In the genomic region with DNA sequence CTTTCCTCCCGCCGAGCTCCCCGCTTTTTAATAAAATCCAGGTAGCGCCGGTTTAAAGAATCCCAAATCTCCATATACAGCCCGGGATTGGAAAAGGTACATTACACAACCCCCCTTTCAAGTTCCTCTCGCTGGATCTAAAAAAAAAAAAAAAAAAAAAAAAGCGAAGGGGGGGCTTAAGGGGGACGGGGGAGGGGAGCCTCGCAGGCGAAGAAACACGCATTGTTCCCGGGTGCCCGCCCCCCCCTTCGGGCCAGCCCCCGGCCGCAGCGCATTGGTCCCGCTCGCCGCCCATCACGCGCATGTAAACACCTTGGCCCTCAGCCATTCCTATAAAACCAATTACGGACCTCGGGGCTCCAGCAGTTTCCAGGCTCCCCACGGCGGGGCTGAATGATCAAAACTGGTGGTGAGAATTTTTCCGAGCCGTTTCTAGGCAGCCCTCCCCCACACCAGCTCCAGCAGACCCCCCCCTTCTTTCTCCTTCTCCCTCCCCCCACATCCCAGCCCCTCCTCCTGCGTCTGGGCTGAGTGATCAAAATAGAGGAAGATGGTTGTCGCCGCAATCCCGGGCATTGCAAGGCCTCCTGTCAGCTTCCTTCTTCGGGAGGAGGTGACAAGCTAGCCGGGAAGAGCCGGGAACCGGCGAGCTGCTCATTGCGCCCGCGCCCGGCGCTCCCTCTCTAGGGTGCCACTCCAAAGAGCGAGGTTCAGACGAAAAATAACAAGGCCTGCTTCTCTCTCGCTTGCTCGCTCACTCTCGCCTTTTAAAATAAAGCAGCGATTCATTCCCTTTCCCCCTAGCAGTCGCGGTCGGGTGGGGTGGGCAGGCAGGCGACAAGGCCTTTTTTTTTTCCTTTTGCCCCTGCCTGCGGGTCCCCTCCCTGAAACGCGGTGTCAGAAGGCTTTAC, we compare ENCODE assay signal across 8 mouse cellular contexts. TPM values are rescaled to one million over a fixed set of nuclear protein-coding genes. Genes with fewer than 3 reads are reported as not detected.
DNase-seq lines count a peak whose midpoint lies in the region; ATAC-seq and TF ChIP-seq lines count a peak whose summit lies in the region.

Tnrc18 (minus strand) TSS at position 139 of the 911 bp plus-strand sequence.

- WGBS in forebrain, embryonic 11.5 days, result under 1% methylated on average over 55 of the region's 56 CpGs
- WGBS in heart, embryonic 15.5 days, result under 1% methylated on average over 53 of the region's 56 CpGs
- WGBS in liver, embryonic 13.5 days (ENCODE audit: insufficient replicate concordance), result under 1% methylated on average over 56 of the region's 56 CpGs
- under 1% methylated on average over 52 of the region's 56 CpGs for WGBS in stomach, postnatal 0 days

- ATAC-seq in forebrain, embryonic 11.5 days (replicated peaks; ENCODE audit: low FRiP score), result peak; percentile 77
- peak; percentile 68 for ATAC-seq in heart, embryonic 15.5 days (replicated peaks; ENCODE audit: insufficient number of reproducible peaks, insufficient read depth, low FRiP score, low read depth)
- peak; percentile 59 for ATAC-seq in liver, embryonic 13.5 days (ENCODE audit: low read depth)
- peak; percentile 70 for ATAC-seq in stomach, postnatal 0 days (ENCODE audit: low FRiP score, low TSS enrichment)

- no peaks in the 10 kb centered on the region for H3K9me3 ChIP-seq in forebrain, embryonic 11.5 days (ENCODE audit: control insufficient read depth, low read length)
- H3K9me3 ChIP-seq in heart, embryonic 15.5 days (replicated peaks), result no peaks in the 10 kb centered on the region
- H3K9me3 ChIP-seq in liver, embryonic 13.5 days (replicated peaks), result no peaks in the 10 kb centered on the region
- no peaks in the 10 kb centered on the region for H3K9me3 ChIP-seq in stomach, postnatal 0 days (ENCODE audit: control insufficient read depth, low read length)

- peak within 1 kb of the TSS; percentile 100 for H3K27ac ChIP-seq in forebrain, embryonic 11.5 days (ENCODE audit: low read depth, low read length)
- H3K27ac ChIP-seq in heart, embryonic 15.5 days, result peak within 1 kb of the TSS; percentile 99
- peak within 1 kb of the TSS; percentile 91 for H3K27ac ChIP-seq in liver, embryonic 13.5 days
- peak within 1 kb of the TSS; percentile 100 for H3K27ac ChIP-seq in stomach, postnatal 0 days (replicated peaks)

- H3K4me3 ChIP-seq in forebrain, embryonic 11.5 days (ENCODE audit: low read depth, low read length), result peak within 1 kb of the TSS; percentile 87
- H3K4me3 ChIP-seq in heart, embryonic 15.5 days, result peak within 1 kb of the TSS; percentile 95
- H3K4me3 ChIP-seq in liver, embryonic 13.5 days (replicated peaks), result peak within 1 kb of the TSS; percentile 64
- H3K4me3 ChIP-seq in stomach, postnatal 0 days (ENCODE audit: low read depth, low read length), result peak within 1 kb of the TSS; percentile 99

- peak; percentile 100 for DNase-seq in 416B (ENCODE audit: low read depth)
- peak; percentile 98 for DNase-seq in brain, embryonic 18.5 days (ENCODE audit: low read depth, low spot score)
- DNase-seq in forebrain, embryonic 11.5 days (ENCODE audit: low spot score), result peak; percentile 100
- DNase-seq in kidney, postnatal 25 days, result peak; percentile 99 to 100
- peak; percentile 66 for DNase-seq in liver, embryonic 13.5 days
- DNase-seq in neural tube, embryonic 10.5 days (ENCODE audit: extremely low spot score, low spot score), result peak; percentile 100
- DNase-seq in stomach, postnatal 0 days (ENCODE audit: low spot score), result peak; percentile 99

- H3K27me3 ChIP-seq in forebrain, embryonic 11.5 days (ENCODE audit: control insufficient read depth, insufficient read depth, low read length), result no peaks in the 10 kb centered on the region
- no peaks in the 10 kb centered on the region for H3K27me3 ChIP-seq in heart, embryonic 15.5 days
- peaks cover 100% of the 10 kb centered on the region for H3K27me3 ChIP-seq in liver, embryonic 13.5 days
- no peaks in the 10 kb centered on the region for H3K27me3 ChIP-seq in stomach, postnatal 0 days (ENCODE audit: control insufficient read depth, insufficient read depth, low read length)

- no peaks in the 10 kb centered on the region; the same call in 1 of the 2 replicates for H3K36me3 ChIP-seq in forebrain, embryonic 11.5 days (ENCODE audit: control insufficient read depth, insufficient read depth, low read length)
- no peaks in the 10 kb centered on the region for H3K36me3 ChIP-seq in heart, embryonic 15.5 days
- H3K36me3 ChIP-seq in liver, embryonic 13.5 days, result no peaks in the 10 kb centered on the region
- H3K36me3 ChIP-seq in stomach, postnatal 0 days (ENCODE audit: control insufficient read depth, insufficient read depth, low read length), result no peaks in the 10 kb centered on the region

- peak; percentile 54 for TF ChIP-seq EP300 in stomach, postnatal 0 days (optimal IDR thresholded peaks at IDR 0.05)

- H3K4me2 ChIP-seq in forebrain, embryonic 11.5 days (ENCODE audit: low read depth, low read length, severe bottlenecking), result peak within 1 kb of the TSS; percentile 96
- peak within 1 kb of the TSS; percentile 89 for H3K4me2 ChIP-seq in heart, embryonic 15.5 days
- H3K4me2 ChIP-seq in liver, embryonic 13.5 days, result peak within 1 kb of the TSS; percentile 68
- peak within 1 kb of the TSS; percentile 98 for H3K4me2 ChIP-seq in stomach, postnatal 0 days (replicated peaks; ENCODE audit: low read depth)

- TF ChIP-seq CTCF in stomach, postnatal 0 days (IDR thresholded peaks at IDR 0.05; ENCODE audit: low read depth), result no peak

- peak within 1 kb of the TSS; percentile 100 for H3K9ac ChIP-seq in forebrain, embryonic 11.5 days (ENCODE audit: low read length)
- peak within 1 kb of the TSS; percentile 100 for H3K9ac ChIP-seq in heart, embryonic 15.5 days
- peak within 1 kb of the TSS; percentile 77 for H3K9ac ChIP-seq in liver, embryonic 13.5 days
- peak within 1 kb of the TSS; percentile 100 for H3K9ac ChIP-seq in stomach, postnatal 0 days (ENCODE audit: low read length)

- H3K4me1 ChIP-seq in forebrain, embryonic 11.5 days (replicated peaks; ENCODE audit: control insufficient read depth, insufficient read depth, low read length), result no peaks in the 10 kb centered on the region; the same call in 1 of the 2 replicates
- peaks cover 10% of the 10 kb centered on the region for H3K4me1 ChIP-seq in heart, embryonic 15.5 days (replicated peaks)
- peaks cover 55% of the 10 kb centered on the region for H3K4me1 ChIP-seq in liver, embryonic 13.5 days (replicated peaks)
- peaks cover 3% of the 10 kb centered on the region; the same call in 1 of the 2 replicates for H3K4me1 ChIP-seq in stomach, postnatal 0 days (replicated peaks; ENCODE audit: control insufficient read depth, insufficient read depth)

RNA-seq across cellular contexts. Expression of gene Tnrc18, which starts in this region (rescaled TPM):
- 55.2 and 55.7 TPM in 2 replicates for polyA plus RNA-seq in forebrain, embryonic 11.5 days (2014; fragmentation: Nextera tagmentation; extraction: Ambion mirVana)
- 17.1 and 24.2 TPM in 2 replicates for polyA plus RNA-seq in heart, embryonic 15.5 days (2015; fragmentation: Nextera tagmentation; extraction: Ambion mirVana)
- polyA plus RNA-seq in liver, embryonic 13.5 days (2015; fragmentation: Nextera tagmentation; extraction: Ambion mirVana), result 2.4 and 2.5 TPM in 2 replicates
- polyA plus RNA-seq in stomach, postnatal 0 days (2015; fragmentation: Nextera tagmentation; extraction: Ambion mirVana), result 12.0 and 12.5 TPM in 2 replicates

Comparison
In these comparisons a context has a peak if more than half of its experiments do, and no peak if none do; other contexts are left out.
1. Peak in every context shown above with its lines: DNase-seq, ATAC-seq, H3K4me3 ChIP-seq and H3K27ac ChIP-seq.